ENCODE assay signal across 27 mouse cellular contexts in genomic region chr12:13094111-13094851, GRCm38 (mm10).
DNase-seq lines count a peak whose midpoint lies in the region; ATAC-seq and TF ChIP-seq lines count a peak whose summit lies in the region.
"Had no signal": no experiment of that assay in that cellular context is flagged by ENCODE, and none has a peak within 500 bp of the region (broad histone marks: within the 10 kb centered on the region; RNA-seq: fewer than 3 reads in every experiment).

No protein-coding gene starts in this region.

- H3K4me2 ChIP-seq in intestine, embryonic 16.5 days (ENCODE audit: low read depth, low read length) = no peak overlapping the region
- H3K4me2 ChIP-seq: heart, embryonic 13.5 days; hindbrain, embryonic 14.5 days; liver, embryonic 12.5 days; midbrain, embryonic 13.5 days; neural tube, embryonic 13.5 days had no signal

- no peaks in the 10 kb centered on the region for H3K27me3 ChIP-seq in limb, embryonic 10.5 days (ENCODE audit: low read depth, poor library complexity, severe bottlenecking)
- H3K27me3 ChIP-seq in intestine, embryonic 16.5 days (replicated peaks; ENCODE audit: control insufficient read depth, insufficient read depth, low read length) = no peaks in the 10 kb centered on the region
- no peaks in the 10 kb centered on the region for H3K27me3 ChIP-seq in cerebellum, adult 2 months (ENCODE audit: control insufficient read depth, insufficient read depth, low read length)
- H3K27me3 ChIP-seq: liver, embryonic 12.5 days; midbrain, embryonic 13.5 days; neural tube, embryonic 13.5 days had no signal

- no peak overlapping the region for H3K4me3 ChIP-seq in limb, embryonic 10.5 days
- H3K4me3 ChIP-seq in intestine, embryonic 16.5 days (ENCODE audit: low read length) = no peak overlapping the region
- H3K4me3 ChIP-seq in cerebellum, adult 2 months (replicated peaks; ENCODE audit: insufficient read depth, low read depth, low read length) = no peak overlapping the region
- H3K4me3 ChIP-seq: erythroblast, embryonic 14.5 days; heart, adult 2 months; heart, embryonic 13.5 days; liver, embryonic 12.5 days; midbrain, embryonic 13.5 days; neural tube, embryonic 13.5 days had no signal

- H3K27ac ChIP-seq in limb, embryonic 10.5 days = peak overlapping the region; percentile 42; the same call in 1 of the 2 replicates
- H3K27ac ChIP-seq in intestine, embryonic 16.5 days (ENCODE audit: low read length) = no peak overlapping the region
- no peak overlapping the region for H3K27ac ChIP-seq in cerebellum, adult 2 months (ENCODE audit: insufficient read depth, low read length)
- H3K27ac ChIP-seq: heart, adult 2 months; heart, embryonic 13.5 days; hindbrain, embryonic 14.5 days; liver, embryonic 12.5 days; macrophage; midbrain, embryonic 13.5 days; neural tube, embryonic 13.5 days had no signal

- no peak for TF ChIP-seq POLR2A in cerebellum, adult 2 months (IDR thresholded peaks at IDR 0.05; ENCODE audit: borderline replicate concordance, insufficient read depth, low read length)

- no peak for ATAC-seq in intestine, embryonic 16.5 days
- ATAC-seq: activated CD4-positive, CD25-positive, alpha-beta regulatory T cell, adult 4 months; forebrain, embryonic 16.5 days; liver, embryonic 12.5 days; liver, postnatal 0 days; lung, postnatal 0 days; midbrain, embryonic 13.5 days had no signal

- WGBS in limb, embryonic 10.5 days = 72% methylated on average over 9 of the region's 9 CpGs
- 56% methylated on average over 9 of the region's 9 CpGs for WGBS in intestine, embryonic 16.5 days
- whole genome bisulfite sequencing in cerebellum, adult 2 months = 67% methylated on average over 9 of the region's 9 CpGs

- peaks cover 17% of the 10 kb centered on the region for H3K4me1 ChIP-seq in limb, embryonic 10.5 days
- no peaks in the 10 kb centered on the region for H3K4me1 ChIP-seq in intestine, embryonic 16.5 days (ENCODE audit: control insufficient read depth, insufficient read depth, low read length)
- no peaks in the 10 kb centered on the region for H3K4me1 ChIP-seq in cerebellum, adult 2 months (ENCODE audit: control insufficient read depth, insufficient read depth, low read length)
- H3K4me1 ChIP-seq: heart, embryonic 13.5 days; liver, embryonic 12.5 days; midbrain, embryonic 13.5 days; neural tube, embryonic 13.5 days had no signal

- no peak for TF ChIP-seq CTCF in cerebellum, adult 2 months (IDR thresholded peaks at IDR 0.05; ENCODE audit: borderline replicate concordance, insufficient read depth, low read depth, low read length)

- H3K9me3 ChIP-seq in limb, embryonic 10.5 days (replicated peaks) = no peaks in the 10 kb centered on the region
- no peaks in the 10 kb centered on the region for H3K9me3 ChIP-seq in intestine, embryonic 16.5 days (ENCODE audit: control insufficient read depth, low read length)
- H3K9me3 ChIP-seq: liver, embryonic 12.5 days; midbrain, embryonic 13.5 days; neural tube, embryonic 13.5 days had no signal

- intact Hi-C loops in left cerebral cortex, postnatal 25 days (cut with DNase I) = no loop called here

- no peak overlapping the region for H3K9ac ChIP-seq in intestine, embryonic 16.5 days (ENCODE audit: low read depth, low read length)
- H3K9ac ChIP-seq: heart, embryonic 13.5 days; hindbrain, embryonic 14.5 days; liver, embryonic 12.5 days; liver, postnatal 0 days; midbrain, embryonic 13.5 days; neural tube, embryonic 13.5 days had no signal

- H3K36me3 ChIP-seq in limb, embryonic 10.5 days = no peaks in the 10 kb centered on the region
- no peaks in the 10 kb centered on the region for H3K36me3 ChIP-seq in intestine, embryonic 16.5 days (ENCODE audit: control insufficient read depth, insufficient read depth, low read length)
- H3K36me3 ChIP-seq: heart, embryonic 13.5 days; liver, embryonic 12.5 days; midbrain, embryonic 13.5 days; neural tube, embryonic 13.5 days had no signal

- peak; percentile 49 to 53 for DNase-seq in left cerebral cortex, postnatal 25 days (ENCODE audit: low spot score in 2 of 2)
- no peak for DNase-seq in left cerebral cortex, adult 11 months (ENCODE audit: low spot score)
- peak; percentile 20 to 30 for DNase-seq in frontal cortex, postnatal 25 days (ENCODE audit: low spot score in 2 of 2)
- DNase-seq in limb, embryonic 10.5 days (ENCODE audit: low spot score) = no peak
- DNase-seq in cerebellum, adult 2 months = no peak
- DNase-seq: adrenal gland, adult 8-10 months; B cell, adult 2 months; cerebellum, adult 18-20 months; cerebellum, postnatal 14 days; heart, adult 2 months; heart, postnatal 10 days; kidney, adult 11 months; kidney, postnatal 25 days; liver, postnatal 0 days; thymus, adult 2 months; thymus, postnatal 36 days had no signal

Comparison
In these comparisons a context has a peak if more than half of its experiments do, and no peak if none do; other contexts are left out.
1. DNase-seq: peak in left cerebral cortex, postnatal 25 days (2 of 2) and frontal cortex, postnatal 25 days (2 of 2); none in left cerebral cortex, adult 11 months (single experiment), limb, embryonic 10.5 days (single experiment) and cerebellum, adult 2 months (0 of 2).